Mouse (Mus musculus) forebrain, embryonic 13.5 days (tissue): ENCODE measurements around the gene Ptges2. TPM values are rescaled to one million over a fixed set of nuclear protein-coding genes. Genes with fewer than 3 reads are reported as not detected.

ENCODE experiments used
- ATAC-seq: fragments of 200-750 bp; cut with Nextera tagmentation; 2 replicates; pipeline ENCODE4 v1.8.0; 2017
- H3K27ac ChIP-seq: fragments of 300-500 bp; sonication (generic); 2 replicates; pipeline ENCODE4 v1.5.1; 2015; ENCODE audit warnings: inconsistent platforms, mild to moderate bottlenecking, moderate library complexity
- H3K27me3 ChIP-seq: fragments of 300-500 bp; sonication (generic); 2 replicates; pipeline ENCODE4 v1.6.1; 2015; ENCODE audit warnings: mild to moderate bottlenecking, inconsistent platforms
- H3K36me3 ChIP-seq: fragments of 300-500 bp; sonication (generic); 2 replicates; pipeline ENCODE4 v1.6.1; 2015; ENCODE audit warnings: mild to moderate bottlenecking, inconsistent platforms; ENCODE audit not compliant: poor library complexity, severe bottlenecking
- H3K4me1 ChIP-seq: fragments of 300-500 bp; sonication (generic); 2 replicates; pipeline ENCODE4 v1.6.1; 2015; ENCODE audit warnings: inconsistent platforms
- H3K4me2 ChIP-seq: fragments of 300-500 bp; sonication (generic); 2 replicates; pipeline ENCODE4 v1.6.1; 2015; ENCODE audit warnings: inconsistent platforms, mild to moderate bottlenecking, moderate library complexity
- H3K4me3 ChIP-seq: fragments of 300-500 bp; sonication (generic); 2 replicates; pipeline ENCODE4 v1.5.1; 2015; ENCODE audit warnings: mild to moderate bottlenecking, inconsistent platforms
- H3K9ac ChIP-seq: fragments of 300-500 bp; sonication (generic); 2 replicates; pipeline ENCODE4 v1.6.1; 2015; ENCODE audit warnings: mild to moderate bottlenecking, inconsistent platforms
- H3K9me3 ChIP-seq: fragments of 300-500 bp; sonication (generic); replicated peaks from 2 replicates; pipeline ENCODE4 v1.6.1; 2016; ENCODE audit warnings: inconsistent platforms
- WGBS: fragments of 180-500 bp; shearing (Covaris S2); methylation state at CpG from one replicate; pipeline ENCODE4 v1.1.7; 2015; 5-methylcytosine and 5-hydroxymethylcytosine counted together
- polyA plus RNA-seq: library from polyadenylated mRNA; unstranded; fragments of >200 nt; fragmentation: Nextera tagmentation; extraction: Ambion mirVana; gene quantifications from 2 replicates; pipeline ENCODE4 v1.2.1, GENCODE M21; 2015

The Ptges2 gene
- polyA plus RNA-seq, 1 experiment from 2014 or later = 28.5 TPM

- 27% methylated on average over 3 of the region's 3 CpGs for WGBS
- Histone ChIP-seq H3K36me3 (no peaks in the 10 kb centered on the region), H3K4me3 (no peak overlapping the region), H3K9ac (0 out of 2 replicates have a peak overlapping the region, but pooled peaks have one; percentile 30), H3K9me3 (no peaks in the 10 kb centered on the region), H3K27me3 (no peaks in the 10 kb centered on the region), H3K27ac (peak overlapping the region; percentile 85), H3K4me1 (peaks cover 52% of the 10 kb centered on the region), H3K4me2 (peak overlapping the region; percentile 6; the same call in 1 of the 2 replicates)
- ATAC-seq = peak; percentile 82
Observed at GRCm38 (mm10) chr2:32436686-32437372, 41.1 kb downstream of the Ptges2 start.

GRCm38 (mm10) chr2:32437612-32438166, 42.0 kb downstream of the Ptges2 start:
- no peak for ATAC-seq
- Histone ChIP-seq H3K4me1 (peaks cover 51% of the 10 kb centered on the region), H3K4me2 (peak overlapping the region; percentile 6; the same call in 1 of the 2 replicates), H3K9me3 (no peaks in the 10 kb centered on the region), H3K4me3 (no peak overlapping the region), H3K36me3 (no peaks in the 10 kb centered on the region), H3K27me3 (no peaks in the 10 kb centered on the region), H3K9ac (0 out of 2 replicates have a peak overlapping the region, but pooled peaks have one; percentile 30), H3K27ac (peak overlapping the region; percentile 85)
- WGBS = 72% methylated on average over 2 of the region's 2 CpGs

- no peak for ATAC-seq
- Histone ChIP-seq H3K9ac (no peak overlapping the region), H3K27ac (no peak overlapping the region), H3K36me3 (no peaks in the 10 kb centered on the region), H3K27me3 (no peaks in the 10 kb centered on the region), H3K9me3 (no peaks in the 10 kb centered on the region), H3K4me3 (no peak overlapping the region), H3K4me2 (no peak overlapping the region), H3K4me1 (peaks cover 51% of the 10 kb centered on the region)
- 73% methylated on average over 3 of the region's 3 CpGs for WGBS
Observed at GRCm38 (mm10) chr2:32438733-32439132, 43.0 kb downstream of the Ptges2 start.

DNA sequence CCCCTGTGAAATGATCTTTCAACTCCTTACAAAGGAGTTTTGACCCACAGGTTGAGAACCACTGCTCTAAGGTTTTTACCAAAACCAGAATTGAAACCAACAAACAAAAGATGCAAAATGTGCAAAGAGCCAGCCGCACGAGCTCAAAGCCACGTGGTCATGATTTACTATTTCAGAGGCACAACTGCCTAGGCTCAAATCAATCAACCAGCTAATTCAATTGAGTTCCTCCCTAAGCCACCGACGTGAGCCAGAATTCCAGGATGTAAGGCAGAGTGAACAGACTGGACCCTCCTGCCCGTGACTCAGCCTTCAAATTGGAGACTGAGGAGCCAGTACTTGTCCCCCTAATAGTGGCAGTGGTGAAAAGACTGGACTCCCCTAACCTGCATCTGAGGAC, 43.5 kb downstream of the Ptges2 start:
- Histone ChIP-seq H3K9me3 (no peaks in the 10 kb centered on the region), H3K27me3 (no peaks in the 10 kb centered on the region), H3K27ac (peak overlapping the region; percentile 54; the same call in 1 of the 2 replicates), H3K9ac (no peak overlapping the region), H3K4me1 (peaks cover 51% of the 10 kb centered on the region), H3K4me2 (no peak overlapping the region), H3K4me3 (no peak overlapping the region), H3K36me3 (no peaks in the 10 kb centered on the region)
- WGBS = 13% methylated on average over 6 of the region's 6 CpGs
- no peak for ATAC-seq

- H3K27ac ChIP-seq = peak overlapping the region; percentile 45; the same call in 1 of the 2 replicates
- 26% methylated on average over 2 of the region's 2 CpGs for WGBS
- ATAC-seq = no peak
Observed at GRCm38 (mm10) chr2:32440164-32440563, 44.5 kb downstream of the Ptges2 start.

GRCm38 (mm10) chr2:32440632-32441031, 44.9 kb downstream of the Ptges2 start:
- Histone ChIP-seq H3K9ac (no peak overlapping the region), H3K36me3 (0 out of 2 replicates have a peak, but pooled peaks cover 7% of the 10 kb centered on the region), H3K4me1 (peaks cover 51% of the 10 kb centered on the region), H3K4me3 (no peak overlapping the region), H3K4me2 (no peak overlapping the region), H3K27ac (no peak overlapping the region; the same call in 1 of the 2 replicates), H3K9me3 (no peaks in the 10 kb centered on the region), H3K27me3 (no peaks in the 10 kb centered on the region)
- 93% methylated on average over 1 of the region's 1 CpGs for WGBS
- ATAC-seq = no peak

More at GRCm38 (mm10) chr2:32440164-32440563, 44.5 kb downstream of the Ptges2 start:
- no peaks in the 10 kb centered on the region for H3K9me3 ChIP-seq
- H3K4me1 ChIP-seq = peaks cover 51% of the 10 kb centered on the region
- H3K4me2 ChIP-seq = no peak overlapping the region
- H3K4me3 ChIP-seq = no peak overlapping the region
- H3K36me3 ChIP-seq = 0 out of 2 replicates have a peak, but pooled peaks cover 6% of the 10 kb centered on the region
- no peak overlapping the region for H3K9ac ChIP-seq
- no peaks in the 10 kb centered on the region for H3K27me3 ChIP-seq

DNA sequence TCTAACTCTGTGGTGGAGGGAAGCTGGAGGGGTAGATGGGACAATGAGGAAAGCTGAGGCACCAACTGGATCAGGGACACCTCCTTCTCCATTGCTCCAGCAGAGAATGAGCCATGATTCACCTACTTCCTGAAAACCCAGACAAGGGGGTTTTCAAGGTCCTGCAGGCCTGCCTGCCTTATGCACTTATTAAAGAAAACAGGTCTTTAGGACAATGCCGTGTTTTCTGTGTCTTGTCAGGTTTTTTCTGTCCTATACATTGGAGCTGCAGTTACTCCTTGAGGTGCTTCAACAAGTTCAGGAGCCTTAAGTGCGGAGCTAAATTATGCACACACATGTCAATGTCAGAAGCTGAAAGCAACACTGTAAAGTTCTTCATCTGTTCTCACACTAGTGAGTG, 45.9 kb downstream of the Ptges2 start:
- Histone ChIP-seq H3K36me3 (0 out of 2 replicates have a peak, but pooled peaks cover 7% of the 10 kb centered on the region), H3K4me2 (no peak overlapping the region), H3K4me3 (no peak overlapping the region), H3K9me3 (no peaks in the 10 kb centered on the region), H3K27ac (no peak overlapping the region), H3K27me3 (no peaks in the 10 kb centered on the region), H3K9ac (no peak overlapping the region), H3K4me1 (peaks cover 43% of the 10 kb centered on the region)
- no peak for ATAC-seq
- 89% methylated on average over 2 of the region's 2 CpGs for WGBS

DNA sequence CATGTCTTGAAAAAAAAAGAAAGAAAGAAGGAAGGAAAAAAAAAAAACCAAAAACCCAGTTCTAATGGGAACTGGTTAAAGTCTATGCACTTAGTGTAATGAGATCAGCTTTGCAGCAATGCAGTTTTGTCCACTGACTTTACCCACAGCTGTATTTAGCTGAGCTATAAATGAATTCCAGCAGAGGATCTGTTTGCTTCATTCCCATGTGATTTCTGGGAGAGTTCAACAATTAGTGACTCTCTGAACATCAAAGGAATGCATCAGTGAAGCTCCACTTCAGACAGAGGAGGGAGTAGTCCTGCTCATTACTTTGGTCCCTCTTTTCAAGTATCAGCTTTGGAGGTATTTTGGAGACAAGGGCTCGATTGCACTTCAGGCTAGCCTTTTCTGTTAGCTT, 49.8 kb downstream of the Ptges2 start:
- ATAC-seq = no peak
- Histone ChIP-seq H3K36me3 (0 out of 2 replicates have a peak, but pooled peaks cover 7% of the 10 kb centered on the region), H3K4me3 (no peak overlapping the region), H3K9ac (no peak overlapping the region), H3K4me2 (no peak overlapping the region), H3K27me3 (no peaks in the 10 kb centered on the region), H3K4me1 (peaks cover 40% of the 10 kb centered on the region), H3K27ac (no peak overlapping the region), H3K9me3 (no peaks in the 10 kb centered on the region)
- WGBS = 89% methylated on average over 1 of the region's 1 CpGs

- Histone ChIP-seq H3K27ac (peak overlapping the region; percentile 62), H3K36me3 (0 out of 2 replicates have a peak, but pooled peaks cover 7% of the 10 kb centered on the region), H3K4me2 (0 out of 2 replicates have a peak overlapping the region, but pooled peaks have one; percentile 8), H3K4me1 (peaks cover 38% of the 10 kb centered on the region), H3K27me3 (no peaks in the 10 kb centered on the region), H3K4me3 (no peak overlapping the region), H3K9ac (no peak overlapping the region), H3K9me3 (no peaks in the 10 kb centered on the region)
- no peak for ATAC-seq
- 70% methylated on average over 9 of the region's 9 CpGs for WGBS
Observed at GRCm38 (mm10) chr2:32447264-32447936, 51.7 kb downstream of the Ptges2 start.

DNA sequence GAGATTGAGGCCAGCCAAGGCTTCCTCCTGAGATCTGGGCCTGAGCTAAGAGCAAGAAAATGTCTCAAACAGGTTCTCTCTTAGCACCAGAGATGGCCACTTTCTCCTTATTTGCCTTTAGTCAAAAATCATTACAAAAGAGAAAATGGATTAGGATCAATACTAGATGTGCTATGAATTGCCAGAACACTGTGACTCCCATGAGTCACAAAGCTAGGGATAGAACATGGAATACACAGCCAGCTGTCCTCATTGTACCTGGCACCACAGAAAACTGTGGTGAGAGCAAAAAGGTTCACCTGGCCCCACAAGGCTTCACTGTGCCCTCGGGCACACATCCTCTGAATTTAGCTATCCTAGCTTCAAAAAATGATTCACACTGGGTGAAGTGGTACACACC, 52.8 kb downstream of the Ptges2 start:
- Histone ChIP-seq H3K4me2 (no peak overlapping the region), H3K27ac (no peak overlapping the region), H3K9me3 (no peaks in the 10 kb centered on the region), H3K9ac (0 out of 2 replicates have a peak overlapping the region, but pooled peaks have one; percentile 35), H3K27me3 (no peaks in the 10 kb centered on the region), H3K4me3 (no peak overlapping the region), H3K4me1 (peaks cover 49% of the 10 kb centered on the region), H3K36me3 (0 out of 2 replicates have a peak, but pooled peaks cover 7% of the 10 kb centered on the region)
- ATAC-seq = no peak
- 85% methylated on average over 1 of the region's 1 CpGs for WGBS

DNA sequence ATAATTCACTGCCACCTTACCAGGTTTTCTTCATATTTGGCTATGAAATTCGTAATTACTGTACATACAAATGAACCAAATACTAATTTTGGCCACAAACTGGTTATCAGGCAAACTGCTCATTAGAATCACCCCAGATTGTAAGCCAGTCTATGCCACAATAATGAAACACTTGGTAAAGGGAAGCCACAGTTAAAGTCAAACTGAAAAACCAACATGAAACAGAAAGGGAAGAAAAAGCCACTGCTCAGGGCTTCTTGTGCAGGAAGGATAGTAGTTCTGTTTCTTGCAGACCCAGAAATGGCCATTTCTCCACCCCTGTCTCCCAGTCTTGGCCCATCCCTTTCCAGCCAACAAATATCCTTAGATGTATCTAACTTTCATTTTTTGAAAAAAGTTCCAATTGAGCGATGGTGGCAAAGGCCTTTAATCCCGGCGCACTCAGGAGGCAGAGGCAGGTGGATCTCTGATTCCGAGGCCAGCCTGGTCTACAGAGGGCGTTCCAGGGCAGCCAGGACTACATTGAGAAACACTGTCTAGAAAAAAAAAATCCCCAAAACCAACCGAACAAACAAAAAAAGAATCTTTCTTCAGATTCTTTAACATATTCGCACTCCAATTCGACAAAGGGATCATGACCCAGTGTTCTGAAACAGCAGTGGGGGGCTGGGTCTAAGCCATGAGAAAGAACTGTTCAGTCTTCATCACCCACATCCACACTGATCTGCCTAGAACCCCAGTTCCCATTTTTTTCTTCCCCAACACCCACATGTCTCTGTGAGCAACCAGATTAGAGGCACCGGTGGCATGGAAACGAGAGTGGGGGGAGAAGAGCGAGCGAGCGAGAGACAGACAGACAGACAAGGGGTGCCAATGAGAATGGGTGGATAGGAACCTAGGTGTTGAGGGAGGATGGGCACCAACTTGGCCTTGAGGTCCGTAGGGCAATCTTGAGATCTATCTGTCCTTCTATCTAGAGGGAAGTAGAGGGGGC, 54.4 kb downstream of the Ptges2 start, which contains the start of gene Naif1:
Naif1 (plus strand) TSS at position 697 of the 994 bp plus-strand sequence.
- peaks cover 59% of the 10 kb centered on the region for H3K4me1 ChIP-seq
- no peaks in the 10 kb centered on the region for H3K27me3 ChIP-seq
- peak within 1 kb of the TSS; percentile 96 for H3K27ac ChIP-seq
- no peak for ATAC-seq
- peak within 1 kb of the TSS; percentile 84 for H3K4me2 ChIP-seq
- H3K4me3 ChIP-seq = peak within 1 kb of the TSS; percentile 69
- H3K9me3 ChIP-seq = no peaks in the 10 kb centered on the region
- 84% methylated on average over 15 of the region's 15 CpGs for WGBS
- H3K9ac ChIP-seq = peak within 1 kb of the TSS; percentile 83
- H3K36me3 ChIP-seq = peaks cover 5% of the 10 kb centered on the region; the same call in 1 of the 2 replicates
